Mouse (Mus musculus) heart, postnatal 0 days (tissue): ENCODE measurements around the gene Rac3.
"Not testable (repeated sequence)": the region's sequence is repeated elsewhere in the genome, so short reads cannot be mapped to it uniquely, and the experiment has no call there.

Experiments used
- CTCF ChIP-seq: IDR thresholded peaks from 2 replicates; pipeline ENCODE4 v1.5.1; 2016; ENCODE audit warnings: antibody characterized with exemption, control low read depth, low read depth
- EP300 ChIP-seq: IDR thresholded peaks from 2 replicates; pipeline ENCODE4 v1.6.1; 2016; ENCODE audit warnings: antibody characterized with exemption, low read depth

DNA sequence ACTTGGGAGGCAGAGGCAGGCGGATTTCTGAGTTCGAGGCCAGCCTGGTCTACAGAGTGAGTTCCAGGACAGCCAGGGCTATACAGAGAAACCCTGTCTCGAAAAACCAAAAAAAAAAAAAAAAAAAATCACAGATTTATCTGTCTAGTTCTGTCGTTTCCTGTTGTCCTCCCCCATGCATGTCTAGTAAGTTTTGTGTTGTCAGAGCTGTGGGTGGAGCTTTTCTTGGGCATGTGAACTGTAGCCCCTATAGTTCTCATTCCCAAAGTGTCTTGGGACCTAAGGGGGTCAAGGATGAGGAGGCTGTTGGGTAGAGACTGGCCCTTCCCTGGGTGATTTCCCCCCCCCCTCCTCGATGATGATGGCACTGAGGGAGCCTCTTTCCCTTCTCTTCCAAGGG lies 45.4 kb upstream of the Rac3 start:
- TF ChIP-seq CTCF, EP300: not testable (repeated sequence)
